Mouse (Mus musculus) left cerebral cortex, postnatal 36 days (tissue): ENCODE results near the gene C1qtnf2. TPM values are rescaled to one million over a fixed set of nuclear protein-coding genes. Genes with fewer than 3 reads are reported as not detected.

ENCODE experiments used
- DNase-seq, 2 experiments: peaks; one replicate each; pipeline ENCODE4 v3.0.0; 2021 to 2022; ENCODE audit warnings: low spot score in 2 of 2, mixed read lengths in 1 of 2
- intact Hi-C: fragments of 180-260 bp; cut with DNase I; formaldehyde crosslinking; loops from one replicate; pipeline ENCODE4 v1.15.1; 2025
- total RNA-seq, 2 experiments: library from RNA; stranded (reverse); gene quantifications; 2 replicates each; pipeline ENCODE4 v1.2.3; 2021

C1qtnf2 gene
- total RNA-seq, 2 experiments from 2014 or later, result 1.4 to 2.1 TPM

DNA sequence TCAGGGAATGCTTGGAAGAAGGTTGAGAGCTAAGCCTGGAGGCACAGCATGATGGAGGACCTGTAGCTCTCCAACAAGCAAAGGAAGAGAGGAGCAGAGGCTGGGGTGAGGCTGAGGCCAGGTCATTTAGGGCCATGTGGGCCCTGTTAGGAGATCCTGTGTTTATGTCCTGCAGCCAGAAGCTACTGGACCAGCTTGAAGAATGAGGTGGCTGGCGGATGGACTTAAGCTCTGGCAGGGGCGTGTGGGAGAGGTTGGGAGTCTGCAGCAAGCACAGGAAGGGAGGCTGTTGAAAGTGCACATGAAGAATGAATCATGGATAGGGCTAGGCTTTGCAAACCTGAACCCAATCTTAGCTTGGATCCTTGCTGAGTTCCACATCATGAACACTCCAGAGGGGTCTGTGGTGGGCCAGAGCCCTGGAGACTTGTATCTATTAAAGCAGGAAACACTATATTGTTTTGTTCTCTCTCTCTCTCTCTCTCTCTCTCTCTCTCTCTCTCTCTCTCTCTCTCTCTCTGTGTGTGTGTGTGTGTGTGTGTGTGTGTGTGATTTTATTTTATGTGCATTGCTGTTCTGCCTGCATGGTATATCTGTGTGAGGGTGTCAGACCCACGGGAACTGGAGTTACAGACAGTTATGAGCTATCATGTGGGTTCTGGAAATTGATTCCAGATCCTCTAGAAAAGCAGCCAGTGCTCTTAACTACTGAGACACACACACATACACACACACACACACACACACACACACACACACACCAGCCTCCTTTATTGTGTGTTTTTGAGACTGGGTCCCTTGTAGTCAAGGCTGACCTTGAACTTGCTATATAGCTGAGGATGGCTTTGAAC is 7.8 kb downstream of the C1qtnf2 start:
- no peak for DNase-seq
- intact Hi-C loops, result no loop called here

GRCm38 (mm10) chr11:43483122-43483792 is 9.2 kb downstream of the C1qtnf2 start:
- no peak for DNase-seq
- intact Hi-C loops, result no loop called here

GRCm38 (mm10) chr11:43484057-43484456 is 10.0 kb downstream of the C1qtnf2 start:
- no peak for DNase-seq
- intact Hi-C loops, result no loop called here

- DNase-seq, result no peak
- intact Hi-C loops, result no loop called here
Observed at GRCm38 (mm10) chr11:43484652-43485051, 10.6 kb downstream of the C1qtnf2 start.

DNA sequence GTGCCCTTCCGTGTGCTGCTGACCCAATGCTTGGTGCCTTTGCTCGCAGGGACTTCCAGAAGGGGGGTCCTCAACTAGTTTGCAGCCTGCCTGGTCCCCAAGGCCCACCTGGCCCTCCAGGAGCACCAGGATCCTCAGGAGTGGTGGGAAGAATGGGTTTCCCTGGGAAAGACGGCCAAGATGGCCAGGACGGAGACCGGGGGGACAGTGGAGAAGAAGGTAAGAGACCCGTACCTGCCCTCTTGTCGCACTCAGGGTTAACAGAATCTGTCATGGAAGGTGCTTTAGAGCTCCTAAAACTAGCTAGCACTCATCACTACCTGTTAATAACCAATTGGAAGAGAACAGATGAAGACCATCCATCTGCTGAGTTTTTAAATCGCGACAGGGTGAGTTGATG is 11.8 kb downstream of the C1qtnf2 start:
- intact Hi-C loops, result no loop called here
- no peak for DNase-seq

GRCm38 (mm10) chr11:43492663-43493062 is 18.6 kb downstream of the C1qtnf2 start:
- DNase-seq, result peak; percentile 57 to 68
- intact Hi-C loops, result loop anchor here (5.0 to 10.0 kb wide), 2 partner anchors 75 to 232 kb away; no protein-coding TSS in a partner anchor

- DNase-seq, result peak; percentile 63 to 71
- intact Hi-C loops, result loop anchor here (2.0 to 10.0 kb wide), 4 partner anchors 73 to 231 kb away; partner anchors contain the start of gene 4933415A04Rik
Observed at GRCm38 (mm10) chr11:43493815-43494409, 19.8 kb downstream of the C1qtnf2 start.

GRCm38 (mm10) chr11:43495037-43495436 is 21.0 kb downstream of the C1qtnf2 start:
- DNase-seq, result no peak
- intact Hi-C loops, result loop anchor here (2.0 to 10.0 kb wide), 3 partner anchors 92 to 230 kb away; partner anchors contain the start of gene 4933415A04Rik

DNA sequence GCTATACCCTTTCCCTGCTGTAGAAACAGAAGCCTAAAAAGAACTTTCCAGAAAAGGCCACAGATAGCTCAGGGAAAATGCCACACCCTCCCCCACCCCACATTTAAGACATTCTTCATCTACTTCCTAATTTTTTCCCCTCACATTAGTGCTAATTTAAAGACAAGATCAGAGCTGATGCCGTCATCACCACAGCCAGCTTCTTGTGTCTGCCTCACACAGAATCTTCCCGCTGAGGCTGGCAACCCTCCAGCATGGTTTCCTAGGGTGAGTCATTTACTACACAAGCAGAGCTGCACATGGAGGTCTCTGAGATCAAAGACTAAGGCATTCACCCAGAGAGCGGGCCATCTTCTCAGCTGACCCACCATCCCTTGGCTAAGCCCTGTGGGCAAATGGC is 21.5 kb downstream of the C1qtnf2 start:
- DNase-seq, result peak; percentile 12 to 22
- intact Hi-C loops, result loop anchor here (2.0 to 10.0 kb wide), 3 partner anchors 91 to 229 kb away; partner anchors contain the start of gene 4933415A04Rik

- DNase-seq, result no peak
Observed at GRCm38 (mm10) chr11:43501256-43501655, 27.2 kb downstream of the C1qtnf2 start.

GRCm38 (mm10) chr11:43505188-43505587 is 31.1 kb downstream of the C1qtnf2 start:
- intact Hi-C loops, result no loop called here
- DNase-seq, result no peak

More at GRCm38 (mm10) chr11:43501256-43501655, 27.2 kb downstream of the C1qtnf2 start:
- intact Hi-C loops, result no loop called here

DNA sequence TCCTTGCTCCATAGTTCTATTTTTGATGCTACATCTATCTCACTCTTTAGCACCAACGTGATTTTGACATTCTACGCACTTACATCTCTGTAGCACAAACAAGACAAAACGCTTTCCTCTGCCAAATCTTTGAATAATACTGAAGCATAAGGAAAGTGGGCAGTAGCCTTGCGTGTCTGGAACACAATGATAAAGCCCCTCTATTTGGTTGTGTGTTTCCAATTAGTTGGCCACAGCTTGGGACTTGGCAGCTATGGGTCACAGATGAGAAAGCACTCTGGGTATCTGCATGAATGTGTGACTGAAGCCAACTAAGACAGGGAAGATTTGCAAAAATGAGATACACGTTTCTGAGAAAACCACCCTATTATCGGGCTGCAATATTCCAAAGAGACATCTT is 33.9 kb downstream of the C1qtnf2 start:
- intact Hi-C loops, result no loop called here
- DNase-seq, result no peak

DNA sequence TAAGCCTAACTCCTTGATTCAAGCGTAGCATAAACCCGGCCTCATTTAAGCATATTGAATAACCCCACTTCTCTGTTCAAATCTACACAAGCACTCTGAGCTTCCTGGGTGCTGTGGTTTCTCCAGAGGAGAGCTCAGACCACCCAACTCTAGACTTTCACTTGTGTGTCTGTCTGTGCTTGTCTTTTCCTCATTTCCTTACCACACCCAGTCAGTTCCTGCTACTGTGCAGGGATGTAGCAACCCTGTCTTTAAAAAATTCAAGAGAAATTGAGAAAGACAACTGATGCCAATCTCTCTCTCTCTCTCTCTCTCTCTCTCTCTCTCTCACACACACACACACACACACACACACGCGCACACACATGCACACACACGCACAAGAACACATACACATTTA is 35.8 kb downstream of the C1qtnf2 start:
- DNase-seq, result no peak
- intact Hi-C loops, result no loop called here

DNA sequence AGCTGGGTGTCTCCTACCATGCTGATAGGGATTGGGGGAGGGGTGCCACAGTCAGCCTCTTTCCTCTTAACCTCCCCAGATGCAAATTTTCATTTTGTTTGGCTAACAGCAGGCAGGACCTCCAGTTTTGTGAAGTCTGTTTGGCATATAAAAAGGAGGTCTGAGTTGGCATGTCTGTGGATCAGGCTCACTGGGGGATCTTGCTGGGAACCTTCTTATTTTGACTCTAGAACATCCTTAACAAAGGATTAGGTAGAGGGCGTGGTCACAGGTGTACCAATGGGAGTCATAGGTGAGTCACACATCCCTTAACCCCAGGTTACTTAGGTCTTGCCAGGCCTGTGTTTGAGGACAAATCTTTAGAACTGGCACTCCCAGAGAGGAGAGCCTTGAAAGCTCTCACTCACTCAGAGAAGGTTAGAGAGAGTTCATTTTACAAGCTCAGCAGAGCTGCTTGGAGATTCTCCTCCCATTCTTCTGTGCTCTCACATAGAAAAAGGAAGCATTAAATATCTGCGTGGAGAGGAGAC is 38.6 kb downstream of the C1qtnf2 start:
- intact Hi-C loops, result no loop called here
- no peak for DNase-seq

- no peak for DNase-seq
- intact Hi-C loops, result no loop called here
Observed at GRCm38 (mm10) chr11:43516344-43517021, 42.4 kb downstream of the C1qtnf2 start.

- intact Hi-C loops, result no loop called here
- no peak for DNase-seq
Observed at GRCm38 (mm10) chr11:43517641-43518040, 43.6 kb downstream of the C1qtnf2 start.

DNA sequence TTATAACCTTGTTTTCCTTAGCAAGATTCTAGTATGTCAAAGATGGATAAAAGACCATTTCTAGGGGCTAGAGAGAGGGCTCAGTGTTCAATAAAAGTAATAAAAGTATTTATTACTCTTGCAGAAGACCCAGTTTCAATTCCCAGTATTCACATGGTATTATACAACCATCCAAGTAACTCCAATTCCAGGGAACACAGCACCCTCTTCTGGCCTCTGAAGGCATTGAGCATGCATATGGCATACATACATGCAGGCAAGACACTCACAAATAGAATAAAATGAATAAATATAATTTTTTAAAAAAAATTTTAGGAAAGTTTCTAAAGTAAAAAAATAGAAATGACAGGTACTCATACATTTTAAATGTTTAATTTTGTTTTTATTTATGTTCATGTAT is 44.0 kb downstream of the C1qtnf2 start:
- DNase-seq, result no peak
- intact Hi-C loops, result no loop called here

- DNase-seq, result no peak
- intact Hi-C loops, result no loop called here
Observed at GRCm38 (mm10) chr11:43518821-43519220, 44.7 kb downstream of the C1qtnf2 start.

DNA sequence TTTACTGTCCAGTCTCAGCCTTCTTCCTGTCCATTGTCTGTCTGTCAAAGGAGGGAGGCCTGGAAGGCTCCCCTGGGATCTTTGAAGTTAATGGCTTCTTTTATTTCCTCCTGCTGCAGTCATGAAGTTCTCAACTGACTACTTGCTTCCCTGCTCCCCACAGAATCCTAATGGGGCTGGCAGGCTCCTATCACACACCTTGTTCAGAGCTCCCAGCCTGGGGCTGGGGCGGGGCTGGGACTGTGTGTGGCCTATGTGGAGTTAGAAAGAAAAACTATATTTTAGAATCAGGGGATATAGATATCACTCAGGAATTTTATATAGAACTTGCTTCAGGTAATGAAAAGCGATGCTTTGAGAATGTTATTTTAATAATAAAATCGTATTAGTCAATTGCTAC is 46.4 kb downstream of the C1qtnf2 start:
- intact Hi-C loops, result loop anchor here (10.0 kb wide), 1 partner anchor 164 kb away; the partner anchor contains the start of gene Pwwp2a
- DNase-seq, result no peak
